Mouse (Mus musculus) heart, postnatal 0 days (tissue): ENCODE data around the gene Tdgf1. TPM values are rescaled to one million over a fixed set of nuclear protein-coding genes. Genes with fewer than 3 reads are reported as not detected.

ENCODE experiments used
- ATAC-seq: fragments of 200-750 bp; cut with Nextera tagmentation; 2 replicates; pipeline ENCODE4 v1.8.0; 2017; ENCODE audit warnings: low read depth, moderate number of reproducible peaks, moderate library complexity; ENCODE audit not compliant: insufficient read depth
- DNase-seq: peaks from one replicate; pipeline ENCODE4 v3.0.0-alpha.2; 2016; ENCODE audit warnings: low spot score
- H3K27ac ChIP-seq: fragments of 300-500 bp; sonication (generic); 2 replicates; pipeline ENCODE4 v1.5.1; 2014; ENCODE audit warnings: low read depth, mild to moderate bottlenecking
- H3K27me3 ChIP-seq: fragments of 300-500 bp; sonication (generic); 2 replicates; pipeline ENCODE4 v1.6.1; 2014; ENCODE audit warnings: low read length, mixed read lengths; ENCODE audit not compliant: control insufficient read depth, insufficient read depth
- H3K36me3 ChIP-seq: fragments of 300-500 bp; sonication (generic); replicated peaks from 2 replicates; pipeline ENCODE4 v1.6.1; 2014; ENCODE audit warnings: low read length, mixed read lengths; ENCODE audit not compliant: control insufficient read depth, insufficient read depth
- H3K4me1 ChIP-seq: fragments of 300-500 bp; sonication (generic); 2 replicates; pipeline ENCODE4 v1.6.1; 2014; ENCODE audit warnings: antibody characterized with exemption; ENCODE audit not compliant: control insufficient read depth, insufficient read depth
- H3K4me2 ChIP-seq: fragments of 300-500 bp; sonication (generic); 2 replicates; pipeline ENCODE4 v1.6.1; 2014; ENCODE audit warnings: low read depth, mild to moderate bottlenecking, low read length, moderate library complexity
- H3K4me3 ChIP-seq: fragments of 300-500 bp; sonication (generic); 2 replicates; pipeline ENCODE4 v1.5.1; 2014; ENCODE audit warnings: low read depth, low read length
- H3K9ac ChIP-seq: fragments of 300-500 bp; sonication (generic); replicated peaks from 2 replicates; pipeline ENCODE4 v1.6.1; 2014; ENCODE audit warnings: low read depth, low read length, mixed read lengths
- H3K9me3 ChIP-seq: fragments of 300-500 bp; sonication (generic); replicated peaks from 2 replicates; pipeline ENCODE4 v1.6.1; 2016; ENCODE audit warnings: low read length; ENCODE audit not compliant: control insufficient read depth
- CTCF ChIP-seq: IDR thresholded peaks from 2 replicates; pipeline ENCODE4 v1.5.1; 2016; ENCODE audit warnings: antibody characterized with exemption, control low read depth, low read depth
- EP300 ChIP-seq: IDR thresholded peaks from 2 replicates; pipeline ENCODE4 v1.6.1; 2016; ENCODE audit warnings: antibody characterized with exemption, low read depth
- WGBS: fragments of 180-500 bp; shearing (Covaris S2); extraction: QIAGEN DNeasy Blood & Tissue Kit; methylation state at CpG from one replicate; pipeline ENCODE4 v1.1.7; 2014; 5-methylcytosine and 5-hydroxymethylcytosine counted together
- polyA plus RNA-seq: library from polyadenylated mRNA; unstranded; fragments of >200 nt; fragmentation: Nextera tagmentation; extraction: Ambion mirVana; gene quantifications from 2 replicates; pipeline ENCODE4 v1.2.1, GENCODE M21; 2015
- total RNA-seq: library from RNA; depleted of rRNA; stranded (reverse); fragments of >200 nt; gene quantifications from 2 replicates; pipeline ENCODE4 v1.2.3, GENCODE M21; 2014; ENCODE audit warnings: low replicate concordance

Tdgf1 gene
- total and polyA plus RNA-seq, 2 experiments from 2014 or later: not detected

DNA sequence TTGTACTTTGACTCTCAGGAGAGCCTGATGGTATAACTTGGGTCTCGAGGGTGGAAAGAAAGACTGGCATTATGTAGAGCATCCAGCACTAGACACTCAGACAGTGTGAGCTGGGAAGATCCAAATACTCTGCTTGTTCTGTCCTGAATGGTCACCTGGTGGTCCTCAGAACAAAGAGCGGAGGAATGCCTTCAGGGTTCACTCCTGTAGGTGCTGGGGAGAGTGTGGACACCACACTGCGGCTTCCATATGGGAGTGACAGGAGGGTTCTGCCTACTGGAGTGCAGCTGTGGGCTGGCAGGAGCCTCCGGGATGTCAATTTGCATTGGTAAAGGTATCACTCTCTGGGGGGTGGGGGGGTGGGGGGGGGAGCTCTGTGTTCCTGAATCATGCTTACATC is 36.4 kb upstream of the Tdgf1 start:
- no peaks in the 10 kb centered on the region for H3K27me3 ChIP-seq
- H3K4me3 ChIP-seq: no peak overlapping the region
- no peak overlapping the region for H3K4me2 ChIP-seq
- ATAC-seq: no peak
- H3K9ac ChIP-seq: no peak overlapping the region
- H3K27ac ChIP-seq: no peak overlapping the region
- H3K4me1 ChIP-seq: no peaks in the 10 kb centered on the region
- 72% methylated on average over 4 of the region's 4 CpGs for WGBS
- no peak for TF ChIP-seq CTCF
- no peak for TF ChIP-seq EP300
- no peak for DNase-seq
- 0 out of 2 replicates have a peak, but pooled peaks cover 3% of the 10 kb centered on the region for H3K36me3 ChIP-seq
- no peaks in the 10 kb centered on the region; the same call in 1 of the 2 replicates for H3K9me3 ChIP-seq

DNA sequence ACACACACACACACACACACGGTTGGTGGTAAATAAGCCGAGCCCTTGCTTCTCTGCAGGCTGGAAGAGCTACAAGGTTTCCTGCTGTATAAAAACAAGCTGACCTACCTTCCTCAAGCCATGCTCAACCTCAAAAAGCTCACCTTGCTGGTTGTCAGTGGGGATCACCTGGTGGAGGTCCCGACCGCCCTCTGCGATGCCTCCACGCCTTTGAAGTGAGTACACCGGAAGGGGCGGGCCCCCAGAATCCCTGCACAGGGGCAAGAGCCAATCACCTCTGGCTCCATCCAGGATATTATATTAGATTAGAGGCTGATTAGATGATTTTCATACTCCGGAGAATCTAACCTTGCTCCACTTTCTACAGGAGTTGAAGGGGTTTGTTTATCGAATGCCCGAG is 33.5 kb upstream of the Tdgf1 start:
- WGBS: 92% methylated on average over 11 of the region's 11 CpGs
- TF ChIP-seq EP300 (no peak), CTCF (no peak)

DNA sequence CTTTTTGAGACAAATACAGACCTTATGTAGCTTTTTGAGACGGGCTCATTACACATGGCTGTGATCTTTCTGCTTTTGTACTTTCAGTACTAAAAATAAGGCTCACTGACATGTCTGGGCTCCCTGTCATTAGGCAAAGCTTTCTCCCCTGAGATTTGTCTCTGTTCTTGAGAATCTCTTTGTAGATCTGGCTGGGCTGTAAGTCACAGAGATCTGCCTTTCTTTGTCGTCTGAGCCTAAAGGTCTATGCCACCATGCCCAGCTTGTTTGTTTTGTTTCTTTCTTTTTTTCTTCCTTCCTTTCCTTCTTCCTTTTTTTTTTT is 19.9 kb upstream of the Tdgf1 start:
- no peaks in the 10 kb centered on the region for H3K9me3 ChIP-seq
- 66% methylated on average over 2 of the region's 2 CpGs for WGBS
- no peak overlapping the region for H3K4me2 ChIP-seq
- H3K36me3 ChIP-seq: peaks cover 8% of the 10 kb centered on the region
- no peaks in the 10 kb centered on the region for H3K27me3 ChIP-seq
- H3K4me3 ChIP-seq: no peak overlapping the region
- no peak for ATAC-seq
- peaks cover 10% of the 10 kb centered on the region; the same call in 1 of the 2 replicates for H3K4me1 ChIP-seq
- no peak for DNase-seq
- no peak overlapping the region for H3K9ac ChIP-seq
- H3K27ac ChIP-seq: no peak overlapping the region
- TF ChIP-seq CTCF (no peak), EP300 (no peak)

More for the DNA sequence above, 33.5 kb upstream of the Tdgf1 start:
- Histone ChIP-seq H3K9me3 (no peaks in the 10 kb centered on the region), H3K27ac (no peak overlapping the region), H3K4me3 (no peak overlapping the region), H3K4me2 (no peak overlapping the region), H3K36me3 (0 out of 2 replicates have a peak, but pooled peaks cover 3% of the 10 kb centered on the region), H3K4me1 (no peaks in the 10 kb centered on the region), H3K9ac (no peak overlapping the region), H3K27me3 (no peaks in the 10 kb centered on the region)
- DNase-seq (no peak), ATAC-seq (no peak)

DNA sequence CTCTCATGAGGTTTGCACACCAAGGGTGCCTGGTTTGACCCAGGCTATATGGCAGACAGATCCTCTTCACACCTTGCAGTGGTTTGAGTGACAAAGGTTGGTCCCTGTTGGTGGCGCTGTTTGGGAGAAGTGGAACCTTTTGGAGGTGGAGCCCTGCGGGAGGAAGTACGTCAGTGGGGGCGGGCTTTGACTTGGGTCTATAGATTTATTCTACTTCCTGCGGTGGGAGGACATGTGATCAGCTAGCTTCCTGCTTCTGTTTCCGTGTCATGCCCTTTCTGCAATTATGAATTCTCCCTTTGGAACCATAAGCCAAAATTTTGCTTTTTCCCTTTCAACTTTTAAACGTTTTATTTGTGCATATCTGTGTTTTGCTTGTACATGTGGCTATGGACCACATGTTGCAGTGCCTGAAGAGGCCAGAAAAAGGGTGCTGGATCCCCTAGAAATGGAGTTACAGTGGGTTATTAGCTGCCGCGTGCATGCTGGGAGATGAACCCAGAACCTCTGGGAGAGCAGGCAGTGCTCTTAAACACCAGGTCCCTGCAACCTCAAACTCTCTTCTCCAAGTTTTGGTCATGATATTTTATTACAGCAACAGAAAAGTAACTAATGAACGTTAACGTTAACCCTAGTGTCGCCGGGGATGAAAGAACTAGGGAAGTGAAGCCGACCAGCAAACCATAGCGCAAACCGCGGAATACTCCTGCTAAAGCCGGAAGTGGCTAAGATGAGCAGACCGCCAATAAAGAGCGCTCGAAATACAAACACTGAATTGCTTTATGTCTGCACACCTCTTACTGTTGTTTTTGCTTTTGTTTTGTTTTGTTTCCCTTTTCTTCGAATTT is 19.3 kb upstream of the Tdgf1 start:
- Histone ChIP-seq H3K36me3 (peaks cover 8% of the 10 kb centered on the region), H3K9me3 (no peaks in the 10 kb centered on the region), H3K4me3 (no peak overlapping the region), H3K9ac (no peak overlapping the region), H3K4me1 (peaks cover 10% of the 10 kb centered on the region; the same call in 1 of the 2 replicates), H3K4me2 (no peak overlapping the region), H3K27me3 (no peaks in the 10 kb centered on the region), H3K27ac (no peak overlapping the region)
- TF ChIP-seq EP300: no peak
- no peak for TF ChIP-seq CTCF
- 90% methylated on average over 22 of the region's 22 CpGs for WGBS
- ATAC-seq (no peak), DNase-seq (no peak)

DNA sequence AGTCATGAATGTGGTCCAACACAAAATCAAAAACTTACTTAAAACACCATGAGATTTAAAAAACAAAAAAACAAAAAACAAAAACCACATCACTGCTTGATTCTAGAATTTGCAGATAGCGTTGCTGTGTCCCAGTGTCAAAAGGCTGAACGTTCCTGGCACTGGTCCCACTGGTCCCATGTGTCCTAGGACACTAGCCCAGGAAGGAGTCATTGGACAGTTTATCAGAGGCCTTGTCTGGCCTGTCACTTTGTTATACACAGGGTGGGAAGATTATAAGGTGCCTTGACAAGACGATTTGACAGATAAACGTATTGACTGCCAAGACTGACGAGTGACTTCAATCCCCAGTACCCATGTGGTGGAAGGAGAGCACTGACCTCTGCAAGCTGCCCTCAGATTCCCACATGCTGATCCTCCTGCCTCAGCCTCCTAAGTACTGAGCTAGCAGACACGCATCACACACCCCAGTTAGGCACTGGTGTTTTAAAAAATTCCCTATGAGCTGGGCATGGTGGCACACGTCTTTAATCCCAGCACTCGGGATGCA is 17.7 kb upstream of the Tdgf1 start:
- Histone ChIP-seq H3K4me3 (no peak overlapping the region), H3K4me1 (peaks cover 10% of the 10 kb centered on the region; the same call in 1 of the 2 replicates), H3K9me3 (no peaks in the 10 kb centered on the region), H3K36me3 (peaks cover 9% of the 10 kb centered on the region), H3K27ac (no peak overlapping the region), H3K4me2 (no peak overlapping the region), H3K27me3 (no peaks in the 10 kb centered on the region), H3K9ac (no peak overlapping the region)
- ATAC-seq: peak; percentile 71; the same call in 1 of the 2 replicates
- 54% methylated on average over 8 of the region's 8 CpGs for WGBS
- TF ChIP-seq CTCF (no peak), EP300 (no peak)
- DNase-seq: no peak
